Mouse (Mus musculus): ENCODE data around the gene Adamts17. TPM values are rescaled to one million over a fixed set of nuclear protein-coding genes. Genes with fewer than 3 reads are reported as not detected.

Gene Adamts17
- polyA plus RNA-seq, 2 experiments from 2014 or later, result 0.14 to 0.21 TPM

DNA sequence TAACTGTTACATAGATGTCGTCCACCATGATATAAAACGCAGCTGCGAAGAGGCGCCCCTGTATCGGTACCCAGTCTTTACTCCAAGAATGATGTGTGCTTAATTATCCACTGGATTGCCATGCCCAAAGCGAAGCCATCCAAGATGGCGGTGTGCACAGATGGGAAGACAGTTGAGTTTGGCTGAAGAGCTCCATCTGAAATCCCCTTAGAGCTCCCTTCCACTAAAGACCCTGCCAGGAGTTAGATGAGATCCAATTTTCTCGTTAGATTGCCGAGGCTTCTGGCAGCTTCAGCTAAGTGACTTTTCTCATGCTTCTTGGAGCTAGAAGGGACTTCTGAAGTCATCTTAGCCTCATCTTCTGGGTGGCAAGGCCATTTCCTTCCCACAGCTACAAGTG is 136.8 kb downstream of the Adamts17 start:
- no peak for ATAC-seq

GRCm38 (mm10) chr7:66981591-66981990 is 142.1 kb downstream of the Adamts17 start:
- no peak for ATAC-seq

DNA sequence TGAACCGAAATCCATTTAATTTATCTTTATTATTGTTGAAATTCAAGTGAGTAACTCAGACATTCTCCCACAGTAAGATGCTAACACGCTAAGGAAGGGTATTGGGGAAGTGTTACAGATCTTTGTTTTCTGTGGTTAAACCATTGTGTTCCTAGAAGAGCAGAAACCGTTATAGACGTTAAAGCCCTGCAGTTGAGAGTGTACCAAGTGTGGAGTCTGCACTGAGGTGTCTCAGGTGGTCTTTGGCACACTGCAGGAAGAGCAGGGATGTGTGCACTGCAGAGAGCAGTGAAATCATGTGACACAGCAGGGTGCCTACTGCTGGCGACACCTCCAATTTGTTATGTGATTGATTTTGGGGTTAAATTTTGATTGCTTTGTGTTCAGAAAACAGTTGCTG is 142.5 kb downstream of the Adamts17 start:
- ATAC-seq, result no peak

DNA sequence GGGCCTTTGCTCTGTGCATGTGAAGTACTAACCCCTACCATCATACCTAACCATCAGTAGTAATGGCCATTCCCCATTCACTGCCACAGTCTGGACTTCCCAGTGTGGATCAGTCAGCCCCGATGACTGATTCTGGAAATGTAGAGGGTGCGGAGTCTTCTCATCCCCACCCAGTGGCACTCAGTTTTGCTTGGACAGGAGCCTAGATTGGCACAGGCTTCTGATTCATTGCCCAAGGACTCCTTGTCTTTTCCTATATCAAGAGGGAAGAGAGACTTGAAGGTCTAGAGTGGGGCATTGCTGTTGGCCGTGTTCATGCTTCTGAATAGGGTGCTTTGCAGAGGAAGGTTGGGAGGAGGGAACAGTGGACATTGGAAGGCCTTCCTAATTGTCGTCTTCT is 148.1 kb downstream of the Adamts17 start:
- no peak for ATAC-seq

DNA sequence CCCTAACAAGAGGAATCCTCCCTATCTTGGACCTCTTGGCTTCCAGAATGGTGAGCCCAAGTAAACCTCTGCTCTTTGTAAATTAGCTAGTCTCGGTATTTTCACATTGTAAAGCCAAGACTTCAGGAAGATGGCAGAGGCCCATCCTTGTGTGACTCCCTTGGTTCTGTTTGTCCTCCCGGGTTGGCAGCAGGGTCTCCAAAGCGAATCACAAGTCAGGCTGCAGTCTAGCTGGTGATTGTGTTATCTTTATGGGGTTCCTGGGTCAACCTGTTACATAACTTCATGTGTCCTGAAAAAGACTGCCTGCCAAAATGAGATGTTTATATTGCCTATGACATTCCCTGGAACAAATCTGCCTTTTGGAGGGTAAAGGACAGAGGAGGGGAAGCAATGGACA is 148.9 kb downstream of the Adamts17 start:
- no peak for ATAC-seq

- no peak for ATAC-seq
Observed at GRCm38 (mm10) chr7:66989357-66990045, 150.0 kb downstream of the Adamts17 start.

DNA sequence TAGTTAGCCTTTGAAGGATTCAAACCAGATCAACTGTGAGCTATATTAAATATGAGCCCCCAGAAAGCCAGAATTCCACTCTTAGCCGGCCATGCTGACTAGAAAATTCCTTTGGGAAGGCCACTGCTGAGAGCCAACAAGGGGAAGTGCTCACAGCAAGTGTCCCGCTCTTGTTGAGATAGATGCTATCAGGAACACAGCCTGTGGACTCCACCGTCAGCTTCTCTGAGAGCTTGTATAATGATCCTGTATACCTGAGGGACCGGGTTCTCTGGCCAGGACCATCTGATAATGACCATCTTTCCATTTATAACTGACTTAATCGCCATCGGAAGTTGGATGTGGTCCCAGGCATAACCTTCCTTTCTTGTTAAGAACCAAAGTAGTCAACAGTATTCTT is 159.3 kb downstream of the Adamts17 start:
- no peak for ATAC-seq

GRCm38 (mm10) chr7:67003648-67004047 is 164.1 kb downstream of the Adamts17 start:
- ATAC-seq, result no peak

GRCm38 (mm10) chr7:67004220-67004619 is 164.7 kb downstream of the Adamts17 start:
- ATAC-seq, result no peak

GRCm38 (mm10) chr7:67009841-67010240 is 170.3 kb downstream of the Adamts17 start:
- no peak for ATAC-seq

DNA sequence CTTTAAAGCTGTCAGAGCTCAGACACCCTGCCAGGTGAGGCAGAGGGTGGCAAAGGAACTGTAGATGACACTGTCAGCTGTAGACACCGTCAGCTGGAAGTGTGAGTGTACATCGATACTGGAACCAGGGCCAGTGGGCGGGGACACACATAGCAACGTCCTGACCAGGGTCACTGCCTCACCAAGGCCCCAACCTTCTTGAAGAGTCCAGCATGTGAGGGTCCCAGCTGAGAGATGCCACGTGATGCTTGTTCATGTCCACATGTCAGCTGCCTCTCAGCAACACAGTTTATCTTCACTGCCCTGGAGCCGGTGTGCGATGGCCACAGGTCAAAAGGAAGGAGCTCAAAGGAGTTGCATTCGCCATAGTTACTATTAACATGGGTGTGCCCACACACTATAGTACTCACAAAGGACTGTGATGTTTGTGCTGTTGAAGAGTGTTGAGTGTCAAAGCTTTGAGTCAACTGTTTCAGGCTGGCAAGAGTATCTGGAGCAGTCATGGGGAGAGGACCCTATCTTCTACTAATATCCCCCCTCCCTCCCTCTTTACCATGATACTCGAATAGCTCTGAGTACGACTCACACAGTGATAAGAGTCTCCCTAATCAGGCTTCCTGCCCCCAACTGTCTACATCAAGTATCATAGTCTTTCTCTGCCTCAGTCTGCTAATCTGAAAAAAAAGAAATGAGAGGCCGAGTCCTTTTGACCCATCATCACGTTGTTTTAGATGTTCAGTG is 172.6 kb downstream of the Adamts17 start:
- ATAC-seq, result no peak

DNA sequence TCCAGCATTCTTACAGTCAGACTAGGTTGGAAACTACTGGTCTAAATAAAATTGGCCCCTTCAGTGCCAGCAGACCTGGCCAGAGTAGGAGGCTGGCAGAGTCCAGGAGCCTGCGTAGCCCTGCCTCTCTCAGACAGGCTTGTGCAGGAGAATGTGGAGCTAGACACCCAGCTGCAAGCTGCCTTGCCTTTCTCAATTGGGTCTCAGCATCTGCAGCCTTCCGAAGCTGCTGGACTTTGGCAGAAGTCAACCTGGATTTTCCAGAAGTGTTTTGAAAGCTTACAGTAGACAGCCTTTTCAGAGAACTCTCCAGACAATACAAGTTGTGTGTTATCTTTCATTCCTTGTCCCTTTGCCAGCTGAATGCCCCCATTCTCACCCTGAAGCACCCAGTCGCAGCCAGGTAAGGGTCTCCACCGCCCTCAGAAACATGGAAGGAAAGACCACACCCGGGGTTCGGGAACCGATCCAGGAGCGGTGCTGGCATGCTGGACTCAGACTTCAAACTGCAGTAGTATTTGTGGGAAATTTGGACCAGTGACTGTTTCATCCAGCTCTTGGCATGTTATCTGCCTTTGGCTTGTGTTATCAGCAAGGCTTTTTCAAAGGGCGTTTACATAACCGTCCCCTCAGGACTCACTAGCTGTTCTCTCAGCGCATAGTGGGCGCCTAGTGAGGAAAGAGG is 173.8 kb downstream of the Adamts17 start:
- ATAC-seq, result no peak

GRCm38 (mm10) chr7:67019937-67020336 is 180.4 kb downstream of the Adamts17 start:
- ATAC-seq, result no peak

GRCm38 (mm10) chr7:67026114-67027070 is 186.9 kb downstream of the Adamts17 start:
- no peak for ATAC-seq

- no peak for ATAC-seq
Observed at GRCm38 (mm10) chr7:67027216-67027615, 187.7 kb downstream of the Adamts17 start.

- ATAC-seq, result no peak
Observed at GRCm38 (mm10) chr7:67027696-67028095, 188.2 kb downstream of the Adamts17 start.

GRCm38 (mm10) chr7:67028902-67029301 is 189.4 kb downstream of the Adamts17 start:
- ATAC-seq, result no peak

DNA sequence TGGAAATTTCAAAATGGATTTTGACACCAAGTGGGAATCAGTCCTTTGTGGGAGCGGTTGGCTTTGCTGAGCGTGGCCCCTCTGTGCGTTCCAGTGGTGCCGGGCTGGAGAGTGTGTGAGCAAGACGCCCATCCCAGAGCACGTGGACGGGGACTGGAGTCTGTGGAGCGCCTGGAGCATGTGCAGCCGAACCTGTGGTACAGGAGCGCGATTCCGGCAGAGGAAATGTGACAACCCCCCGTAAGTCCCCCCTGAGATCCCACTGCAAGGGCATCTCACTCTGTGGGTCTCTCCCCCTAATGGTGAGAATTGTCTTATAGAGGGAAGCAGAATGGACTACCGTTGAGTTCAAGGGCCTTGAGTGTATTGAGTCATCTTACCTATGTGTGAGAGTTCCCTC is 189.9 kb downstream of the Adamts17 start:
- ATAC-seq, result no peak

GRCm38 (mm10) chr7:67031284-67031683 is 191.7 kb downstream of the Adamts17 start:
- no peak for ATAC-seq

DNA sequence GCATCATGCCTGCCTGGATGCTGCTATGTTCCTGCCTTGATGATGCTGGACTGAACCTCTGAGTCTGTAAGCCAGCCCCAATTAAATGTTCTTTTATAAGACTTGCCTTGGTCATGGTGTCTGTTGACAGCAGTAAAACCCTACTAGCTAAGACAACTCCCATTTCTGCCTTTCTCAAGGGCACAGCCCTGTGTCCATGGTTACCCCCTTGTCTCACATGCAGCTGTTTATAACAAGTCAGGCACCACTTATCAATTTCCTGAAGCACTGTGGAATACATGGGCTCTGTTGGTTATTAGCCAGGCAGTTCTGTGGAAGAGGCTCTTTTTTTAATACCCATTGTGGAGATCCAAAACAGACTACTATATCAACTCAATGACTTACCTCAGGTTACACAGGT is 193.1 kb downstream of the Adamts17 start:
- ATAC-seq, result no peak

DNA sequence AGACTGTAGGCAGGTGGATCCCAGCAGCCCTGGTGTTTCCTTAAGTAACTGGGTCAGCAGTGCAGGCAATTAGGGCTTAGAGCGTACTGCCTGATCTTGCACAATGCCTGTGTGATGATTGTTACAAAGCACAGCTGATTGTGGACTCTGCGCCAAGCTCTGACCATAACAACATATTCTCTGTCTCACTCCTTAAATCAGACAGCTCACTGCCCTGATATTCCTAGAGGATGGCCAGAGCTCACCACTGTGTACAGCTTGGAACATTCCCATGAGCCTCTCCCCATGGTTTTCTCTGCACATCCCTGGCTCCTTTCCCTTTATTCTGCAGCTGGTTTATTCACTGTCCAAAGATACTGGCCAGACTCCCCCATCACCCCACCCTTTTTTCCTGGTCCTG is 194.8 kb downstream of the Adamts17 start:
- ATAC-seq, result no peak

DNA sequence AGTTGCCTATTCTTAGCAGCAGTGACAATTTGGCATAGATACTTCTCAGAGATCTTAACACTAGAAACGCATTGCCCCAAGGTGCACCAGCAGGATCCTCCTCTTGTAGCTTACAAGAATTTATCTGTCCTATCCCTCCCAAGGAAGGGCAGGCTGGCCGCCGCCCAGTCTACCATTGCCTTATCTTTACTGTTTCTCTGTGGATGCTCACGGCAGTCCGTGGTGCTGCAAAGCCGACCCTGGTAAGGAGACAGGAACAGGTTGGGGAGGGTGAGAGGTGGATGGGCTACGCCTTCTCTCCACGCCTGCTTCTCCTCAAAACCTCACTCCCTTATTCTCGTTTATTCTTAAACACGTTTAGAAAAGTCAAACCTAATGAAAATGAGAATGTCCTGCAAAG is 195.7 kb downstream of the Adamts17 start:
- no peak for ATAC-seq

DNA sequence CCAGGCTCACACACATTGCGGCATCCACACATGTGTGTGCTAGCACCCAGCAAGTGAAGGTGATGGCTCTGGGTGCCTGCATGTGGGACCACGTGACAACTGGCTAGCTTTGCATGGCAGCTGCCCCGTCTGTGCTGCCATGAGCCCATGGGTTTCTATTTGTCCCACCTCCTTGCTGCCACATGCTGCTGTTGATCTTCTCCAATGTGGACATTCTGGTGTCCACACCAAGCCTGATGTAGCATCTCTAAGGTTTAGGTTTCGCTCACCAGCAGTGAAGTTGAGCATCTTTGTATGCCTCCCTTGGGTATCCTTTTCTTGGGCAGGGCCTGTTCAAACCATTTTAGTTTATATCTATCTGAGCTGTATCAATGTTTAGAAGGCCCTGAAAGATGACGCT is 196.1 kb downstream of the Adamts17 start:
- ATAC-seq, result no peak
